Mouse (Mus musculus): ENCODE measurements at regions not wholly inside any gene's neighbourhood (a gene's known extent, or its start where the extent isn't known, plus 50 kb on each side); places are given as distances from the start of the nearest gene placed in this dataset.
"Not testable (repeated sequence)": the region's sequence is repeated elsewhere in the genome, so short reads cannot be mapped to it uniquely, and the experiment has no call there.

DNA sequence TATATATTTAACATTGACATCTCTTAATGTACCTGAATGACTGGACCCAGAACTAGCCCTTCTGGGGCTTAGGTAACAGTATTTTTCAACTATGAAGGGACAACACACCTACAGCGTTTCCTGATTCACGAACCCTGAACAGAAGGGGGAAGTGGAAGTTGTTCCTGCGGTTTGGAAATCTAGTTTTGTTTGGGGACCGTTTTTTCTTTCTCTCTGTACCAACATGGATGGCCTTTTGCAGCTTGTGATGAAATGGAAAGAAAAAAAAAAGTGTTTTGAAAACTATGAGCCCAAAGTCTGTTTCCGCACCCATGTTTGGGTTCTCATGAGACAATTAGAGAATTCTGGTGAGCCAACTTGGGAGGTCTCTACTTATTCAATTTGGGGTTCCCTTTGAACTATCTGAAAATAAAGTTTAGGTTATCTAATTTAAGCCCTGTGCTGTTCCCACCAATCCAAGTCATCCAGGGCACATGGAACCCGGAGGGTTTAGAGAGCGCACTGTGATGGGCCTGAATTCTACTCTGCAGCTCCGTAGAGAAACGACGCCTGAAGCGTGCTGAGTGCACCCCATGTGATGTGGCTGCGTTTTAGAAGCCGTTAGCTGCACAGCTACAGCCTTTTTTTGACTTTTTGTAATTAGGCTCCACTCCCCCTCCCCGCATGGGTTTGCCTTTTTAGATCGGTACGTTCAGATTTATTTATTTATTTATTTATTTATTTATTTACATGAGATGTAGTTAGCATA is 137.0 kb upstream of the Rapgef5 start:
- no peak for DNase-seq (ENCODE audit: low spot score)

DNA sequence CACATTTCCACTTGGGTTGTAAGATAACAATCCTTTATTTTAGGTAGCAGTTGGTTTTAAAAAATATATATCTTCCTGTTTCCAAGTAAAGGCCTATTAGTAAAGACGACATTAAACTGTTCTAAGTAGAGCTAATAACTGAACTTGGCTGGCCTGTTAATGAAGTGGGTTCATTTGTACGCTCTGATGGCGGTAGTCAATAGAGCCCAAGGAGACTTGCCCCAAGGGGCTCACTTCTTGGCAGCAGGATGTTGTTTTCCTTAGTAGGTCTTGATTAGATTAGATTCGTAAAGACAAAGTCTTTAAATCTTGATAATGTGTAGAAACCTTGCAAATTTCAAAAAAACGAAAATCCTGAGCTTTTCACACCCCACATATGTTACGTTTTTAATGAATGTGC is 135.4 kb upstream of the Rapgef5 start:
- no peak for DNase-seq (ENCODE audit: low spot score)

DNA sequence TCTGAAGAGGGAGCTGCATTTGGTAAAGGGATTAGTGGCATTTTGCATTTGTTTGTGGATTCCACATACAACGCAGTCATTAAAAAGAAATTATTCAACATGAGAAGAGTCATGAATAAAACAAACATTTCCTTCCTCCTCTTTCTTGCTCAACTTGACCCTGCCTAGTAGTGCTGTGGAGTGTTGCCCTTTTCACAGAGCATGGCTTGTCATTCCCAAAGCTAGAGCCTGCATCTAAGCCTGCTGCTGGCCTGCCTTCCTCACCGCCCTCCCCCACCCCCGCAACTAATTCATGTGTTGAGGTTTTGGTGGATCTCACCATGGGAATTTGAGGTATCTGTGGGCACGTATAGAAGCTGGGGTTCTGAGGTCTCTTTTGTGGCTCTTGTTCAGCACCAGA is 133.6 kb upstream of the Rapgef5 start:
- DNase-seq (ENCODE audit: low spot score) = not testable (repeated sequence)

DNA sequence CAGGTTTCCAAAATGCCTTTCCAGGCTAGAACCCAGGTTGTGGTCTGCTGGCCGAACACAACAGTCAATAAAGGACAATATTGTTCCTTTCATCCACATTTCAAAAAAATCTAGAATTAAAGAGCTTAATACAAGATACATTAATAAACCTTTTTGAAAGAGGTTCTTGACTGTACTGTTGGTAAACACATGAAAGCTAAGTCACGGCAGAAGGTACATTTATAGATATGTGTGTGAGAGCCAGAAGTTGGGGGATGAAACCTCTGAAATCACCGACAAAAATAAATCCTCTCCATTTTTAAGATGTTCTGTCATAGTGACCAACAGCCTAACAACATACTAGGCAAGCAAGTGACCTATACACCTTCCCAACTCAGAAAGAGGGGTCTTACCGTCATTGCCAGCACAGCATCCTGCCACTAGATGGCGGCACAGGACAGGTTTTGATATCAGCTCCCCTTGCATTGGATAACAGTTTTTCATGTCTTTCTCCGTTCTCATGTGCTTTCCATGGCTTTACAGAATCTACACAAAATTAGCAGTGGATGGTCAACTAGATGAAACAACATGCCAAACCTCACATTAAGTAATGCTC is 131.1 kb upstream of the Rapgef5 start:
- peak; percentile 80 for DNase-seq (ENCODE audit: low spot score)

DNA sequence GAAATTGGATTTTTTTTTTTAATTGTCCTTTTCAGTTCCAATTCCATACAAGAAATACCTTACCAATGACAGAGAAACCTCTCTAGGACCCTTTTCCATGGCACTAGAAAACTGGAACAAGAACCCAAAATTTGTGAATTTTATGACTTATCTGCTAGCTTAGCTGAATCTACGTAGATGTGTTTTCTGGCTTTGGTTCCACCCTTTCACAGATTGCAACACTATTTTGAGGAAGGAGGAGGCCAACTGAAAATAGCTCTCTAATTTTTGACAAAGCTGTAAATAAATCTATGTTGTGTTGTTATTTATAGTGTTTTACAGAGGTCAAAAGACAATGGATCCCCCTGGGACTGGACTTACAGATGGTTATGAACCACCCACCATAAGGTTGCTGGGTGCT is 130.6 kb upstream of the Rapgef5 start:
- no peak for DNase-seq (ENCODE audit: low spot score)

DNA sequence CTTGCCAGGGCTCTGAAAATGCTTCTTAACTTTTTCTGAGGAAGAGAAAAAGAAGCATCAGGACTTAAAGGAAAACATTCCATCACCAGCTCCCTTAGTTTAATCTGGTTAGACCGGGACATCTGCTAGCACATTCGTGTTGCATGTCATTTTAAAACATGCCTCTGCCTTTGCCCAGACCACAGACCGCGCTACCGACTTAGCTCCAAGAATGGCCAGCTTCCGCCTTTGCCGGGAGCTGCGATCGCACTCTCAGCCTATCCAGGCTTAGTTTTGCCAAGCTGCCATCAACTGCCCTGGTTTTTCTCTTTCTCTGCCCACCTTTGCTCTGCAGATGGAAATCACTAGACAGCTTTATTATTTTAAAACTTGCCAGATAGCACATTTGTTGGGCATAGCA is 129.3 kb upstream of the Rapgef5 start:
- DNase-seq (ENCODE audit: low spot score) = no peak

DNA sequence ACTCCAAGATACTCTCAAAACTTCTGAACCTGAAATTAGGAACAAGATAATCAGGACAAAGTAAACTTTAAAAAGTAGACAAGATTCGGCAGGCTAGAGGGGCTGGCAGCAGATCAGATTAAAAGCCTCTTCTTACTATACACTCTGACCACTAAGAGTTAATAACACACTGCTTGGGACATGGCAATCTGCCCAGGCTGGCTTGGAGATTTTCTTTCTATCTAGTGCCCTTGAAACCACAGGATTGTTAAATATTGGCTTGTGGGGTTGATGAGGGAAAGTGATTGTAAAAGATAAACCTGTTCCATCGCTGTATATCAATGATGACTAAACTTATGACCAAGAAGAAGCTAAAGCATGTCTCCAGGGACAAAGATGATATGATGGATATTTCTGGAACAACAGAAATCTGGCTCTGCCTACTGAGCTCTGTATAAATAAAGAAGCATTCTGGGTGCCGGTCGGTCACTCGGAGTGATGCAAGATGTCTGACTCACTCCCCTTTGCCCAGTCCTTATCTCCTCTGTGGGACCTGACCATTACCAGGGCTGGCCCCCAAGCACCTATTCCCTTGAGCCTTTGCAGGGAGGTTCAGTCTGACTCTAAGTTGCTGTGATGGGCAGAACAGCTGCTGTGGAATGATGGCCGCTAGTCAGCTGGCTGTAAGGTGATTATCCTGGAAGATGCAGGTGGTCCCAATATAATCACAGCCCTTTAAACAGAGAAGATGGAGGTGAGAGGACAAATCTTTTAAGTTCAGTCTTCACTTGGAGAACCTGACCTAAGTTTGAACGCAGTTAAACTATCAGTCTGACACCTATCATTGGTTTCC is 126.5 kb upstream of the Rapgef5 start:
- no peak for DNase-seq (ENCODE audit: low spot score)

DNA sequence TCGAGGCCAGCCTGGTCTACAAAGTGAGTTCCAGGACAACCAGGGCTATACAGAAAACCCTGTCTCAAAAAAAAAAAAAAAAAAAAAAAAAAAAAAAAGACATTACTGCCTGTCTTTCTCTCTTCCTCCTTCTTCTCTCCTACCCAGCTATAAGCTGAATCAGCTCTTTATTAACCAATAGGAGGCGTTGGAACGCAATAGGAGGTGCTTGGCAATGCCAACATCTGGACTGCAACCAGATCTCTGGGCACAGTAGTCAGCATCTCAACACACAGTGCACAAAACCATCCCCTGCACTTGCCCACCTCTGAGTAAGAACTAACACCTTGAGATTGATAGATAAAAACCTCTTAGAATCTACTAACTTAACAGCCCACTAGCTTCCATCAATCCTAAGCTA is 118.8 kb upstream of the Rapgef5 start:
- DNase-seq (ENCODE audit: low spot score) = no peak

DNA sequence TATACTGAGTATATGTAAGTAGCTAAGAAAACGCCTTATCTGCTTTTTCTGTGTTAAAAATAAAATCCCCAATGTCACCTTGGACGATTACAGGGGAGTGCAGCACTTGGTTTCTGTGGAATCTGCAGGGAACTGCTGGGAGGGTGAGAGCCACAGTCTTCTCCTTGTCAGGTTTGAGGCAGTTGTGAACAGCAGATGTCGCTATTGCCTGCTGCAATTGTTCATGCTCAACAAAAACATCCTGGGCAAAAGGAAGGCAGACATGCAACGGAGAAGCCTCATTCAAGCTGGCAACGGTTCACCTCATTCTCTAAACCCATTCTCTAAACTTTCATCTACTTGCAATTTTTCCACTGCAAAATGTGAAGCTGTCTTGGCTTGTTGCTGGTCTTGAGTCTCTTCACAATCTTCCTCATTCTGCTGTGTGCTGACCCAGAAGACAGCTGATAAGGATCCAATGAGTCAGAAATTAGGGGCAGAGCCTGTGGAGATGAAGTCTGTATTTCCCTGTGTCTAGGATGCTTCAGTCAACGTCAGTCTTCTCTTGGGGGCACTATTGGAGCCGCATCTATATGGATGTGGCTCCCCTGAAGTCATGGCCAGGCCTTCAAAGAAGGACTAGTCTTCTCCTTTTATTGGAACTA is 112.6 kb upstream of the Rapgef5 start:
- peak; percentile 67 for DNase-seq (ENCODE audit: low spot score)

DNA sequence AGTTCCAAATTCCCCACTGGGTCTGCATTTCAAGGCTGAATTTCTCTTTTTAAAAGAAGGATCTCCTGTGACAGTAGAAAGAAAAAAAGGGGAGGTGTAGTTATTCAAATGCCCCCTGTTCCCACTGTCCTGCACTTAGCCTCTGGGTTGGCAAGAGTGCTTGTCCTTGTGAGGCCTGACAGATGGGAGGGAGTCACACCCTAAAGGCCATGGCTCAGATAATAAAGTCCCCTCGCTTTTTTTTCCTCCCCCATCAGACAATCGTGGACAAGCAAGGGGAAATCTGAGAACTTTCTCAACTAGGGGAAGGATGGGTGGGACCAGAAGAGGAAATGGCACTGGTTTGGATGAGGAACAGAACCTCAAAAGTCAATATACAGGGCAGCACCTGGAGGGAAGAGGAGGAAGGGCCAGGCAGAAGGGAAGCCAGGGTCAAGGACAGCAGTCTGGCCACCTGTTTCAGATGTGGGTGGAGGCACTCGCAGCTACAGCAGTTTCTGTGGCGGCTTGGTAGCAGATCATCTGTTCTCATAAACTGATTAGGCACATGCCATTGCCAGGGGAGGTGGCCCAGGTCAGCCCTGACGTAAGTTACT is 112.0 kb upstream of the Rapgef5 start:
- DNase-seq (ENCODE audit: low spot score) = no peak

DNA sequence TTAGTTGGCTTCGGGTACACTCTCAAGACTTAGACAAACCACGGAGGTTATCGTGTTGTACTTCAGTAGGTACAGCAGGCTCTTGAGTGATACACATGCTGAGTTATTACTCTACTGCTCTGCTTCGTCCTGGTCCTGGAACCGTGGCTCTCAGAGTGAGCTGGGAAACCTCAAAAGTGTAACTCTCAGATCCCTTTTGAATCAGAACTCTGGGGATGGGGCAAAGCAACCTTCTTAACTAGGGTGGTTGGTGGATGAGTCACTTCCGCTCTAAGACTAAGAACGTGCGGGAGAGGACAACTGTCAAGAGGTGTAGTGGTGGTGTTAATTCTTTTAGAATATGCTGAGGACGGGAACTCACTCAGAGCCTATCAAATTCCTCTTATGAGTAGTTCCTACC is 109.4 kb upstream of the Rapgef5 start:
- no peak for DNase-seq (ENCODE audit: low spot score)

DNA sequence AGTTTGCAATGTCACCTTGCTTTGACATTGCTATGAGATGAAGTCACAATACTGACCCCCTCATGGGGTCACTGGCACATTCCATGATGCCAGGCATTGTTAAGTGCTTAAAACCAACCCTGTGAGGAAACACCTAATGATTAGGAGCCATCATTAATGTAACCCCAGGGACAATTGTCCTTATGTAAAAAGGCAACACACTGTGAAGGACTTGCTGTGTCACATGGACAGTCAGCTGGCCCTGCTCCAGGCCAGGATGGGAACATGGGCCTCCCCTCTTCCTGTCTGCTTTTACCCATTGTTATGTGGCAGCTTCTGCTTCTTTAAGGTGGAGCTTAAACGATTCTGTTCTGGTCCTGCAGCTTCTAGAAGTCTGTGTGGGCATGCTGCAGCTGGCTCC is 105.7 kb upstream of the Rapgef5 start:
- DNase-seq (ENCODE audit: low spot score) = no peak

DNA sequence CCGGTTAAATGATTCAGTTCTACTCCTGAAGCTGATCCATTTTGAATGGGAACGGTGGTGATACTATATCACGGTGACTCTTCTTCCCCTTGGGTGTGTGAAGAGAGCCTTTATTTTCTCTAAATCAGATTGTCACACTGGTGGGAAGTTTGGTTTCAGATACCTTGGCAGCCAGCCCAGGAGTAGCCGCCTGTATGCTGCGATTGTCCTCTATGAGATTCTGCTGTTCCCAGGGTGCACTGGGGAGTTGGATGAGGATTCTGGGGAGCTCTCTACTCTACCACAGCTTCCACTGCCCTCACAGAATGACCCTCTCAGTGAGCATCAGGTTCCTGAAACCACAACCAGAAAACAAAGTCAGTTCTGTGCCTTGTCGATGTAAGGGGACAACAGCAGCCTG is 104.0 kb upstream of the Rapgef5 start:
- no peak for DNase-seq (ENCODE audit: low spot score)

DNA sequence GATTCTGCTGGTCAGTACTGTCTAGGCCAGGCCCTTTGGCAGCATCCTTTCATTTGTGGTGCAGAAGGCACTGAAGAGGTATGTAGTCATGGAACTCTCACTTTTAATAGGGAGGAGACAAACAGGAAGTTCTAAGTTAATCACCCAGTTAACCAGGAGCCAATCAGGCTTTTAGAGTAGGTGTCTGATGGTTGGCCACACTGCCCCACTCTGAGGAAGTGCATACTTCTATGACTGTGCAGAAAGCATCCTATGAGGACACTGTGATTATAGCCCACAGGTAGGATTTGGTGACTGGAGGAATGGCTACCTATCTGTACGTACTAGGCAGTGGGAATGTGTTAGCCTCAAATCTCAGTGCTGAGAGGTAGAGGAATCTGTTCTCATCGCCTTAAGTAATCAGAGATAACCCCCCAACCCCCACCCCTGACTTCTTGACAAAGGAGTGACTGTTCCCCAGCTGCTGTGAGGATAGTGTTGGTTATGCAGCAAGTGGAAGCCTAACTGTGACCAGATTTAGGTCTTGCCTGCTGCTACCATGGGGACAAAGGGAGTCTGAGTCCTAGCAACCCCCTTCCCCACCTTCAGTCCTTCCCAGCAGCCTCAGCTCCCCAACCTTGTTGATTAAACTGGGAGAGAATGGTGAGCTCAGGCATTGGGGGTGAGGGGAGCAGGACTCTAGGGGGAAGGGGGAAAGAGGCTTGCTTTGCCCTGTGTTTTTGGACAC is 103.3 kb upstream of the Rapgef5 start:
- DNase-seq (ENCODE audit: low spot score) = no peak

DNA sequence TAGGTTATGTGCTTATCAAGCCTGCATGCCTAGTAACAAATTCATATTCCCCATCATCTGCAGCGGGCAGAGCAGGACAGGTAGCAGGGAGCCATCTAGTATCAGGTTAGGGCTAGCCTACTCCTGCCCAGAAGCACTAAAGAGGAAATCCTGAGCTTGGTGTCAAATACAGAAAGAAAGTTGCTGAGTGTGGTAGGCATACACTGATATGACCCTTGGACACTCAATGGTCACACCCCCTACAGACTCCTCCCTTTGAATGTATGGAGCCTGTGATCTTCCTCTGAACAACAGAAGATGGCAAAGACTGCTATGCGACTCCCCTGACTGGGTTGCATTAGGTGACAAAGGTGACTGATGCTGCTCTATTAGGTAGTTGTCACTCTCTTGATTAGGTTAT is 102.3 kb upstream of the Rapgef5 start:
- no peak for DNase-seq (ENCODE audit: low spot score)

DNA sequence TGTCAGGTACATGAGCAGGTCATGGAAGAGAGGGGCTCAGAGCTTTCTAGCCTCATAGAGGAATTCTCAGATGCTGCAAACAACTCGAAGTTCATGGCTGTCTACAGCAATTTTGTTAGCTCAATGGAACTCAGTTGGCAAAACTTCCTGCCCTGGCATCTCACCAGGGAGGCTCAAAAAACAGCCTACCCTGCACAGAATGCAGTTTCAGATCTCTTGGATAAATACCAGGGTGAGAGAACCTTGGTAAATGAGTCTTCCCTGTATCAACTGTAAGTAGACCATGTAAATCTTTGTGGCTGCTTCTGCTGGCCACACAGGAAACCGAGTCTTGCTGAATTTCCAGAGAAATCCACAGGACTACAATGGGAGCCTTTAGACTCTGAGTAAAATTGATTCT is 101.1 kb upstream of the Rapgef5 start:
- no peak for DNase-seq (ENCODE audit: low spot score)

DNA sequence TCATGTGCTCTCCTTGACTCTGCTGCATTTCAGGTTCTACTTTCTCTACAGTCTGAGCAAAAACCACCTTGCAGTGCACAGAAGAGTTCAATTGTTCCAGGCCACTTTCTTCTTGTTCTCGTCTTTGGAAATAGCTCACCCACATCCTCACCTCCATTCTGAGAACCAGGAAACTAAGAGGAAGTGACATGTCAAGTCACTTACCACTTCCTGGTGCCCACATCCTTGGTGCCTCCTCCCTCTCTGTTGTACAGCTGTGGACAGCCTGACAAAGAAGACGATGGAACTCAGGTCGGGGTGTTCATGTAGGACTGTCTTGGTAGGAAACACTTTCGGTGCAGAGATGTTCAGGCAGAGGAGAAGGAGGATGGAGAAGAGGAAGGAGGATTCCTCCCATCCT is 98.3 kb upstream of the Rapgef5 start:
- peak; percentile 63 for DNase-seq (ENCODE audit: low spot score)

DNA sequence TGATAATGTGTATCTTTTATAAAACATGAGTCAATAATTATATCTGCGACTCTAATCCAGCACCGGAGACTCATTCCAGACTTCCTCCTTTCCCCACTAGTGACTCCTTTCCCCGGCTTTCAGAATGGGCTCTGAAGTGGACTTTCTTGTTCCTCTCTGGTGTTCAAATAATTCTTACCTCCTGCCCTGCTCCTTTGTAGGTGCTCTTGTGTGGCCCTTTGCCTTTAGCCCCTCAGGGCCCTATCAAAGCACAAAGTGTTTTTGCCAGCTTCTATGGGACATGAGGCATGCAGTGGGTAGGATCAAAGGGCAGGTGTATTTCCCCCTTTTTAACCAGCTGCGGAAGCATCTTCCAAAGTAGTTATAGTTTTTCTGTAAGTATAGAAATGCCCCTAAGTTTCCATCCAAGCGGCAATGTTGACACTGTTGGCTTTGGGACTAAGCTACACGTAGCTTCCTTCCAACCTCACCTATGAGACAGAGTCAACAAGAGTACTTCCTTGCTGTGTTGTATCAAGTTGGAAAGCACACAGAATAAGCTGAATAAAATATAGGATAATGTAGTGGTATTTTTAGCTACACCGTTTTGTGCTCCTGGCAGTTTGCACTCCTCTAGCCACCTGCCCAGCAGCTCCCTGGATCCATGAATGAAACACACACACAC is 93.8 kb upstream of the Rapgef5 start:
- DNase-seq (ENCODE audit: low spot score) = no peak

DNA sequence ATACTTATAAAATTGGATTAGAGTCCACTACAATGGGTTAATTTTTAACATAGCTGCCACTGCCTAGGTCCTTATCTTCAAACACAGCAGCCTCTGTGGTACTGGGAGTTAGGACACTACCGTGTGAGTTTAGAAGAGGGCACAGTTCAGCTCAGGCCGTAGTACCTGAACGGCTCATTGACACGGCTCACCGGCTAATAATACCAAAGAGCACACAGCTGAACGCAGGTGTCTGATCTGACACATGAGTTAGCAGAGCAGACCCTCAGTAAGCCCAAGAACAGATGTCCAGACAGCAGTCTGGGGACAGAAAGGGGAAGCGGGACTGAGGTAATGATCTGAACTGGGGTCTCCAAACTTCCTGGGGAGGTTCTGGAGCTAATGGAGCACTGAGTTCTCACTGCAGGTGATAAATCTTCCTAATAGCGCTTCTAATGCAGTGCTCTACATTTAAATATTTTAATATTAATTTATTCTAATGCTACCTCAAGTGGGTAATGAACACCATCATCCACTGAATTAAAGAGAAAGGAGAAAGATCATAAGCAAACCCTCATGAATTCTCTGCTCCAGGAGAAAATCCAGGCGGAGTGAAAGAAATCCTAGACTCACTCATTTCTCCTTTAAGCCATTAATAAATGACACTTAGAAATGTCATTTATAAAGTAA is 90.8 kb upstream of the Rapgef5 start:
- DNase-seq (ENCODE audit: low spot score) = no peak

DNA sequence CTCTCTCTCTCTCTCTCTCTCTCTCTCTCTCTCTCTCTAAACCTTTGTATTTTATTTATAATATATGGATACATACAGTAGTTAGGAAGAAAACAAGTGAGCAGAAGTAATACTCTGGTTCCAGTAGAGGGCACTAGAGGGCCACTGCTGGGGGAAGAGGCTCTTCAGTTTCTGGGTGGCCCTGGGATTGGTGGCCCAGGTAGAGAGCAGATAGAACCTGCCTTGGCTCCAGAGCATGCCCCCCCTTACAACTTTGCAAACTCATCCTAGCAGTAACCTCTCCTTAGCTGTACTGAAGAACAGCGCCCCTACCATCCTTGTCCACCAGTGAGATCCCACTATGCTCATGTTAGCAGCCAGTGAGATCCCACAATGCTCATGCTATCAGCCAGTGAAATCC is 88.8 kb upstream of the Rapgef5 start:
- DNase-seq (ENCODE audit: low spot score) = peak; percentile 72
